Mouse (Mus musculus) hindbrain, postnatal 0 days (tissue): ENCODE data around the gene Tdrd12. TPM values are rescaled to one million over a fixed set of nuclear protein-coding genes. Genes with fewer than 3 reads are reported as not detected.
A peak's percentile ranks its signal among the peaks of the same experiment; 100 is the strongest.

Experiments
- ATAC-seq: fragments of 200-750 bp; cut with Nextera tagmentation; 2 replicates; pipeline ENCODE4 v1.8.0; 2017; ENCODE audit warnings: mild to moderate bottlenecking, moderate TSS enrichment, moderate library complexity
- DNase-seq: peaks from one replicate; pipeline ENCODE4 v3.0.0-alpha.2; 2015; ENCODE audit warnings: low spot score
- H3K27ac ChIP-seq: fragments of 300-500 bp; sonication (generic); 2 replicates; pipeline ENCODE4 v1.5.1; 2014; ENCODE audit warnings: mild to moderate bottlenecking
- H3K27me3 ChIP-seq: fragments of 300-500 bp; sonication (generic); 2 replicates; pipeline ENCODE4 v1.6.1; 2014; ENCODE audit warnings: low read length, mixed read lengths; ENCODE audit not compliant: insufficient read depth
- H3K36me3 ChIP-seq: fragments of 300-500 bp; sonication (generic); 2 replicates; pipeline ENCODE4 v1.6.1; 2014; ENCODE audit warnings: low read length, mixed read lengths; ENCODE audit not compliant: insufficient read depth
- H3K4me1 ChIP-seq: fragments of 300-500 bp; sonication (generic); 2 replicates; pipeline ENCODE4 v1.6.1; 2014; ENCODE audit warnings: antibody characterized with exemption, low read length, mixed read lengths; ENCODE audit not compliant: insufficient read depth
- H3K4me2 ChIP-seq: fragments of 300-500 bp; sonication (generic); 2 replicates; pipeline ENCODE4 v1.6.1; 2014; ENCODE audit warnings: low read depth, mild to moderate bottlenecking, low read length, moderate library complexity, mixed read lengths
- H3K4me3 ChIP-seq: fragments of 300-500 bp; sonication (generic); 2 replicates; pipeline ENCODE4 v1.5.1; 2014; ENCODE audit warnings: low read length
- H3K9ac ChIP-seq: fragments of 300-500 bp; sonication (generic); replicated peaks from 2 replicates; pipeline ENCODE4 v1.6.1; 2014; ENCODE audit warnings: mild to moderate bottlenecking, low read length, moderate library complexity, mixed read lengths
- H3K9me3 ChIP-seq: fragments of 300-500 bp; sonication (generic); 2 replicates; pipeline ENCODE4 v1.6.1; 2016; ENCODE audit warnings: low read length, mixed read lengths
- CTCF ChIP-seq: IDR thresholded peaks from 2 replicates; pipeline ENCODE4 v1.5.1; 2016; ENCODE audit warnings: antibody characterized with exemption, control low read depth, low read depth
- WGBS: fragments of 180-500 bp; shearing (Covaris S2); extraction: QIAGEN DNeasy Blood & Tissue Kit; methylation state at CpG from one replicate; pipeline ENCODE4 v1.1.7; 2014; 5-methylcytosine and 5-hydroxymethylcytosine counted together
- polyA plus RNA-seq: library from polyadenylated mRNA; unstranded; fragments of >200 nt; fragmentation: Nextera tagmentation; extraction: Ambion mirVana; gene quantifications from 2 replicates; pipeline ENCODE4 v1.2.1, GENCODE M21; 2015
- total RNA-seq: library from RNA; depleted of rRNA; stranded (reverse); fragments of >200 nt; gene quantifications from 2 replicates; pipeline ENCODE4 v1.2.3, GENCODE M21; 2014; rRNA removed

Tdrd12 gene
- total RNA-seq: 0.07 and 0.68 TPM in 2 replicates
- 0.91 and 1.2 TPM in 2 replicates for polyA plus RNA-seq

GRCm38 (mm10) chr7:35537562-35537961 is at the start of gene Tdrd12:
Gene Tdrd12 (minus strand): TSS chr7:35537745.
- Histone ChIP-seq H3K9me3 (no peaks in the 10 kb centered on the region), H3K36me3 (no peaks in the 10 kb centered on the region)

GRCm38 (mm10) chr7:35586906-35587445 is 49.4 kb upstream of the Tdrd12 start:
- Histone ChIP-seq H3K4me3 (peak overlapping the region; percentile 94), H3K4me2 (peak overlapping the region; percentile 95), H3K36me3 (no peaks in the 10 kb centered on the region), H3K9ac (peak overlapping the region; percentile 73), H3K27ac (no peak overlapping the region), H3K4me1 (peaks cover 7% of the 10 kb centered on the region; the same call in 1 of the 2 replicates), H3K9me3 (no peaks in the 10 kb centered on the region), H3K27me3 (peaks cover 13% of the 10 kb centered on the region)
- no peak for DNase-seq
- no peak for ATAC-seq
- TF ChIP-seq CTCF: no peak
- WGBS: 24% methylated on average over 15 of the region's 15 CpGs

More at GRCm38 (mm10) chr7:35537562-35537961, at the start of gene Tdrd12:
- Histone ChIP-seq H3K4me1 (no peaks in the 10 kb centered on the region), H3K4me2 (no peak within 1 kb of the TSS), H3K9ac (no peak within 1 kb of the TSS), H3K27ac (no peak within 1 kb of the TSS), H3K4me3 (no peak within 1 kb of the TSS), H3K27me3 (no peaks in the 10 kb centered on the region)
- DNase-seq (no peak), ATAC-seq (no peak)
- 96% methylated on average over 17 of the region's 17 CpGs for WGBS
- peak; percentile 36 for TF ChIP-seq CTCF

- Histone ChIP-seq H3K9me3 (no peaks in the 10 kb centered on the region), H3K36me3 (no peaks in the 10 kb centered on the region), H3K27me3 (peaks cover 13% of the 10 kb centered on the region), H3K4me3 (peak within 1 kb of the TSS; percentile 94), H3K27ac (no peak within 1 kb of the TSS), H3K4me2 (peak within 1 kb of the TSS; percentile 95), H3K4me1 (peaks cover 7% of the 10 kb centered on the region; the same call in 1 of the 2 replicates), H3K9ac (peak within 1 kb of the TSS; percentile 73)
- DNase-seq: peak; percentile 97
- peak; percentile 99 for ATAC-seq
- no peak for TF ChIP-seq CTCF
- WGBS: under 1% methylated on average over 49 of the region's 49 CpGs
Measured at GRCm38 (mm10) chr7:35586055-35586905, 48.7 kb upstream of the Tdrd12 start, which contains the start of gene Ankrd27. Gene Ankrd27 (plus strand): TSS chr7:35586244.

DNA sequence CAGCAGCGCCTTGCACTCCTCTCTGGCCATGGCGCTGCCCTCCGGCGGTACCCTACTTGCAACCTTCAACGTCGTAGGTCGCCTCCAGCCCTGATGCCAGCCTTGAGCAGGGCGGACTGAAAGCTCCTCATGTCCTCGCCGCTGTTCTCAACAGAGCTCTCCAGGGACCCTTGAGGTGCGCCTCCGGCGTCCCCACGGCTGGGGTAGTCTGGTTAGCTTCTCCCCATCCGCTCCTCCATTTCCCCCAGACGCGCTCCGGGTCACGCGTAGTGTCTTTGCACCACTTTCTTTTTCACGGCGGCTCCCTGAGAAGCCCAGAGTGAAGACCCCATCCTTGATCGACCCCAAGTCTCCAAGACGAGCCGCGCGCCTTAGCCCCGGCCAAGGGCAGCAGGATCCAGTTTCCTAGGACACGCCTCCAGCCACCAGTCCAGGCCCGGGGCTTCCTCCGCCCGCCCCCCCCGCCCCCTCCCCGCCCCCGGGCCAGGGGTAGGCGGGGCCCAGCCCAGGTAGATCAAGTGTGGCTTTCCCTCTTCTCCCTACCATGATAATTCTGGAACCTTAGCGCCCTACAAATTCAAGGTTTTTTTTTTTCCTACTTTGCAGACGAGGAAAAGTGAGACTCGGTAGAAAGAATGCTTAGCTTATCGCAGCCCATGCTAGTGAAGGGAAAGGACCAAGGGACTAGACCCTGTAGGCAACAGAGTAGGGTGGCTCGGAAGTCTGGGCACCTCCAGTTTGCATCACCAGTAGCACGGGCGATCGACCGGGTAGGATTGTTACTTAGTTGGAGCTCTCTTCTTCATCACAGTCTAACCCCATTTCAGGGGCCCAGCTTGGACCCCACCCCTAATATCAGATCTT is 47.9 kb upstream of the Tdrd12 start, which contains the start of gene Rgs9bp:
Gene Rgs9bp (minus strand): TSS at position 392 of the 864 bp plus-strand sequence.
- Histone ChIP-seq H3K4me2 (peak within 1 kb of the TSS; percentile 95), H3K27ac (no peak within 1 kb of the TSS), H3K36me3 (no peaks in the 10 kb centered on the region), H3K27me3 (peaks cover 13% of the 10 kb centered on the region), H3K4me3 (peak within 1 kb of the TSS; percentile 94), H3K4me1 (peaks cover 7% of the 10 kb centered on the region; the same call in 1 of the 2 replicates), H3K9me3 (no peaks in the 10 kb centered on the region), H3K9ac (peak within 1 kb of the TSS; percentile 73)
- WGBS: under 1% methylated on average over 45 of the region's 45 CpGs
- peak; percentile 45 for DNase-seq
- TF ChIP-seq CTCF: no peak
- ATAC-seq: peak; percentile 25

DNA sequence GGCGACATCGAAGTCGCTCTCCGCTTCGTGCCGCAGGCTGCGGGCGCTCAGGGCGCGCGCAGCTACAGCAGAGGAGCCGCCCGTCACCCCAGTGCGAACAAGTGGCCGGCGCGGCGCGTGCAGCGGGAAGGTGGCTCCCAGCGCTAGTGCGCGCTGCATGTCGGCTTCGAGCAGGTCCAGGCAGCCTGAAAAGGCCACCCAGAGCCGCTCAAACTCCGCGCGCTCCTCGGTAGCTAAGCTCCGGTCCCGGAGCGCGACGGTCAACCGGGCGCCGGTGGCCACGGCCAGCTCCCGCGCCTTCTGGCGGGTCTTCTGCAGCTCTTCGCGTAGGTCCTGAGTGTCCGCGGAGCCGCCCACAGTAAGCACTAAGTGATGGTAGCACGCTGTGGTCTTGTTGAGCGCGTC is 47.2 kb upstream of the Tdrd12 start:
- Histone ChIP-seq H3K27ac (no peak overlapping the region), H3K9ac (peak overlapping the region; percentile 40), H3K9me3 (no peaks in the 10 kb centered on the region), H3K36me3 (no peaks in the 10 kb centered on the region), H3K4me2 (peak overlapping the region; percentile 95), H3K4me3 (peak overlapping the region; percentile 94), H3K27me3 (peaks cover 13% of the 10 kb centered on the region), H3K4me1 (peaks cover 7% of the 10 kb centered on the region; the same call in 1 of the 2 replicates)
- WGBS: 0% methylated on average over 50 of the region's 50 CpGs
- ATAC-seq (no peak), DNase-seq (peak; percentile 9)
- no peak for TF ChIP-seq CTCF

- DNase-seq (no peak), ATAC-seq (no peak)
- 5% methylated on average over 35 of the region's 36 CpGs for WGBS
- Histone ChIP-seq H3K27me3 (peaks cover 13% of the 10 kb centered on the region), H3K27ac (no peak overlapping the region), H3K9ac (peak overlapping the region; percentile 40), H3K4me3 (peak overlapping the region; percentile 94), H3K4me2 (peak overlapping the region; percentile 95), H3K9me3 (no peaks in the 10 kb centered on the region), H3K36me3 (no peaks in the 10 kb centered on the region), H3K4me1 (peaks cover 7% of the 10 kb centered on the region; the same call in 1 of the 2 replicates)
- no peak for TF ChIP-seq CTCF
Measured at GRCm38 (mm10) chr7:35584068-35584785, 46.7 kb upstream of the Tdrd12 start.
